Mouse (Mus musculus) MEL (cell line): ENCODE measurements around the gene Fat3. TPM values are rescaled to one million over a fixed set of nuclear protein-coding genes. Genes with fewer than 3 reads are reported as not detected.

Experiments
- DNase-seq: peaks from one replicate; pipeline ENCODE4 v3.0.0; 2011; ENCODE audit warnings: low read depth, low spot score
- H3K27ac ChIP-seq: 2 replicates; pipeline ENCODE4 v1.5.1; 2012; ENCODE audit warnings: low read depth, mild to moderate bottlenecking, control low read depth, low read length, moderate library complexity; ENCODE audit not compliant: control insufficient read depth
- H3K27me3 ChIP-seq, 2 experiments: fragments of 150-350 bp in 1 of 2; sonication (generic) in 1 of 2; 2 replicates each; pipeline ENCODE4 v1.6.1; 2012; ENCODE audit warnings: low read length in 2 of 2, mild to moderate bottlenecking in 2 of 2, improper control_type of control experiment in 1 of 2, moderate library complexity in 1 of 2; ENCODE audit not compliant: insufficient read depth in 2 of 2, control insufficient read depth in 1 of 2
- H3K36me3 ChIP-seq, 2 experiments: 2 replicates each; pipeline ENCODE4 v1.6.1; 2012 to 2014; ENCODE audit warnings: low read length in 2 of 2, improper control_type of control experiment in 1 of 2, inconsistent platforms in 1 of 2, mild to moderate bottlenecking in 1 of 2; ENCODE audit not compliant: insufficient read depth in 2 of 2, control insufficient read depth in 1 of 2
- H3K4me1 ChIP-seq, 2 experiments: fragments of 150-350 bp in 1 of 2; sonication (generic) in 1 of 2; 2 replicates each; pipeline ENCODE4 v1.6.1; 2012; ENCODE audit warnings: low read length in 2 of 2, improper control_type of control experiment in 1 of 2, mild to moderate bottlenecking in 1 of 2; ENCODE audit not compliant: insufficient read depth in 2 of 2, control insufficient read depth in 1 of 2
- H3K4me3 ChIP-seq, 2 experiments: fragments of 150-350 bp in 1 of 2; sonication (generic) in 1 of 2; 2 replicates each; pipeline ENCODE4 v1.5.1; 2012; ENCODE audit warnings: low read depth in 2 of 2, low read length in 2 of 2, mild to moderate bottlenecking in 2 of 2, moderate library complexity in 2 of 2, control low read depth in 1 of 2, improper control_type of control experiment in 1 of 2; ENCODE audit not compliant: control insufficient read depth in 1 of 2, insufficient read depth in 1 of 2
- H3K79me2 ChIP-seq: 2 replicates; pipeline ENCODE4 v1.6.1; 2012; ENCODE audit warnings: mild to moderate bottlenecking, low read length, moderate library complexity; ENCODE audit not compliant: control insufficient read depth, poor library complexity, insufficient read depth
- H3K9ac ChIP-seq: 2 replicates; pipeline ENCODE4 v1.6.1; 2012; ENCODE audit warnings: low read depth, mild to moderate bottlenecking, control low read depth, low read length, moderate library complexity; ENCODE audit not compliant: control insufficient read depth, poor library complexity, severe bottlenecking
- H3K9me3 ChIP-seq: fragments of 150-350 bp; sonication (generic); replicated peaks from 2 replicates; pipeline ENCODE4 v1.6.1; 2012; ENCODE audit warnings: mild to moderate bottlenecking, low read length, improper control_type of control experiment, moderate library complexity; ENCODE audit not compliant: insufficient read depth
- E2F4 ChIP-seq: IDR thresholded peaks from 2 replicates; pipeline ENCODE4 v1.6.1; 2011; ENCODE audit warnings: low read depth, low read length, improper control_type of control experiment, borderline replicate concordance
- EP300 ChIP-seq, 2 experiments: IDR thresholded peaks; 2 replicates each; pipeline ENCODE4 v1.6.1; 2011; ENCODE audit warnings: improper control_type of control experiment in 2 of 2, low read length in 2 of 2, low read depth in 1 of 2, mild to moderate bottlenecking in 1 of 2
- GABPA ChIP-seq: IDR thresholded peaks from 2 replicates; pipeline ENCODE4 v1.6.1; 2012; ENCODE audit warnings: low read depth, mild to moderate bottlenecking, inconsistent platforms, low read length, improper control_type of control experiment, moderate library complexity
- MYB ChIP-seq: IDR thresholded peaks from 2 replicates; pipeline ENCODE4 v1.6.1; 2011; ENCODE audit warnings: mild to moderate bottlenecking, low read depth, low read length, improper control_type of control experiment
- NRF1 ChIP-seq: IDR thresholded peaks from 2 replicates; pipeline ENCODE4 v1.6.1; 2014; ENCODE audit warnings: low read depth, mild to moderate bottlenecking, inconsistent platforms, low read length, improper control_type of control experiment, moderate library complexity; ENCODE audit not compliant: poor library complexity, insufficient read depth, severe bottlenecking
- POLR2AphosphoS5 ChIP-seq: IDR thresholded peaks from 2 replicates; pipeline ENCODE4 v1.6.1; 2012; ENCODE audit warnings: low read depth, borderline replicate concordance, mild to moderate bottlenecking, inconsistent platforms, low read length, moderate library complexity, mixed read lengths
- TAL1 ChIP-seq: IDR thresholded peaks from 2 replicates; pipeline ENCODE4 v1.6.1; 2012; ENCODE audit warnings: mild to moderate bottlenecking, inconsistent platforms, low read length, moderate library complexity, mixed read lengths
- TBP ChIP-seq: IDR thresholded peaks from 2 replicates; pipeline ENCODE4 v1.8.0; 2011; ENCODE audit warnings: low read depth, low read length, improper control_type of control experiment
- USF2 ChIP-seq, 2 experiments: IDR thresholded peaks; 2 replicates each; pipeline ENCODE4 v1.6.1; 2011 to 2012; ENCODE audit warnings: improper control_type of control experiment in 2 of 2, low read length in 2 of 2, borderline replicate concordance in 1 of 2, inconsistent platforms in 1 of 2, low read depth in 1 of 2, mild to moderate bottlenecking in 1 of 2; ENCODE audit not compliant: insufficient read depth in 1 of 2
- ZC3H11A ChIP-seq: IDR thresholded peaks from 2 replicates; pipeline ENCODE4 v1.6.1; 2012; ENCODE audit warnings: low read depth, mild to moderate bottlenecking, inconsistent platforms, low read length, improper control_type of control experiment
- ZKSCAN1 ChIP-seq: IDR thresholded peaks from 2 replicates; pipeline ENCODE4 v1.6.1; 2012; ENCODE audit warnings: low read depth, mild to moderate bottlenecking, inconsistent platforms, low read length, improper control_type of control experiment, moderate library complexity
- ZMIZ1 ChIP-seq: IDR thresholded peaks from 2 replicates; pipeline ENCODE4 v1.6.1; 2012; ENCODE audit warnings: low read depth, mild to moderate bottlenecking, inconsistent platforms, low read length, improper control_type of control experiment, moderate library complexity
- ZNF384 ChIP-seq: IDR thresholded peaks from 2 replicates; pipeline ENCODE4 v1.6.1; 2012; ENCODE audit warnings: low read depth, mild to moderate bottlenecking, inconsistent platforms, low read length, improper control_type of control experiment
- polyA plus RNA-seq, 2 experiments: library from polyadenylated mRNA; stranded (reverse) in 1 of 2; unstranded in 1 of 2; fragments of >175 nt in 1 of 2; fragments of >200 nt in 1 of 2; gene quantifications; 2 replicates each; pipeline versions ENCODE4 v1.2.1 to v1.2.4; 2012; ENCODE audit warnings: low replicate concordance in 2 of 2, low read depth in 1 of 2; ENCODE audit not compliant: insufficient read length in 2 of 2, insufficient read depth in 1 of 2, missing spikeins in 1 of 2
- total RNA-seq: library from RNA; depleted of rRNA; stranded (reverse); fragments of 300-350 nt; gene quantifications from 2 replicates; pipeline ENCODE4 v1.2.3, GENCODE M21; 2012

Fat3 gene
- total and polyA plus RNA-seq, 3 experiments: 1.5 to 1.8 TPM; not detected in 1

- 0 out of 4 replicates have a peak, but pooled peaks of 1 of the 2 experiments have one; percentile 11 for TF ChIP-seq EP300 (IDR thresholded peaks at IDR 0.05; ENCODE audit: low read depth in 1 of 2, low read length in 2 of 2)
- TF ChIP-seq ZKSCAN1: no peak
- DNase-seq: no peak
- no peaks in the 10 kb centered on the region; a peak in 1 of 4 replicates for H3K27me3 ChIP-seq
- H3K36me3 ChIP-seq: no peaks in the 10 kb centered on the region
- H3K4me3 ChIP-seq: no peak overlapping the region
- no peaks in the 10 kb centered on the region for H3K4me1 ChIP-seq
- H3K9ac ChIP-seq: no peak overlapping the region
- no peaks in the 10 kb centered on the region for H3K79me2 ChIP-seq
- H3K27ac ChIP-seq: no peak overlapping the region
- H3K9me3 ChIP-seq: no peaks in the 10 kb centered on the region
Observed at GRCm38 (mm10) chr9:16227398-16227797, 273.7 kb downstream of the Fat3 start.

GRCm38 (mm10) chr9:16226545-16226944, 274.5 kb downstream of the Fat3 start:
- Histone ChIP-seq H3K4me3 (no peak overlapping the region), H3K27me3 (no peaks in the 10 kb centered on the region; a peak in 1 of 4 replicates), H3K36me3 (no peaks in the 10 kb centered on the region), H3K9ac (no peak overlapping the region), H3K27ac (no peak overlapping the region), H3K79me2 (no peaks in the 10 kb centered on the region), H3K9me3 (no peaks in the 10 kb centered on the region), H3K4me1 (no peaks in the 10 kb centered on the region)
- TF ChIP-seq GABPA: no peak
- TF ChIP-seq POLR2AphosphoS5: no peak
- no peak for TF ChIP-seq E2F4
- TF ChIP-seq ZC3H11A: no peak
- TF ChIP-seq ZNF384: no peak
- no peak for TF ChIP-seq TAL1
- no peak for TF ChIP-seq ZMIZ1
- no peak for TF ChIP-seq USF2 (IDR thresholded peaks at IDR 0.05; ENCODE audit: borderline replicate concordance in 1 of 2, insufficient read depth in 1 of 2, low read depth in 1 of 2, low read length in 2 of 2)
- TF ChIP-seq MYB: no peak
- no peak for TF ChIP-seq TBP
- DNase-seq: no peak

- Histone ChIP-seq H3K4me1 (no peaks in the 10 kb centered on the region), H3K27me3 (no peaks in the 10 kb centered on the region), H3K79me2 (no peaks in the 10 kb centered on the region), H3K9me3 (no peaks in the 10 kb centered on the region), H3K4me3 (no peak overlapping the region), H3K36me3 (no peaks in the 10 kb centered on the region), H3K27ac (no peak overlapping the region), H3K9ac (no peak overlapping the region)
- TF ChIP-seq POLR2AphosphoS5 (no peak), TBP (no peak), EP300 (IDR thresholded peaks at IDR 0.05; ENCODE audit: low read depth in 1 of 2, low read length in 2 of 2) (no peak), NRF1 (no peak)
- DNase-seq: no peak
Observed at GRCm38 (mm10) chr9:16221885-16222284, 279.2 kb downstream of the Fat3 start.
